Mouse (Mus musculus): ENCODE results near the gene Wnt8b.

- TF ChIP-seq ETS1 (IDR thresholded peaks at IDR 0.05; ENCODE audit: low read depth, low read length) (no peak), MXI1 (IDR thresholded peaks at IDR 0.05; ENCODE audit: low read depth, low read length) (no peak), CTCF (IDR thresholded peaks at IDR 0.05 in 2 of 3, conservative IDR thresholded peaks at IDR 0.05 in 1 of 3; ENCODE audit: control insufficient read depth in 1 of 3, insufficient read depth in 1 of 3, low read depth in 2 of 3, low read length in 3 of 3, poor library complexity in 1 of 3, severe bottlenecking in 1 of 3) (no peak)
Observed at GRCm38 (mm10) chr19:44475268-44475667, 18.0 kb upstream of the Wnt8b start.
